Mouse (Mus musculus) v-Abl transformed pro-B cells (cell line): ENCODE data around the gene Kcnd3.

ENCODE experiments used
- in situ Hi-C, 2 experiments: fragments of 400-800 bp; cut with MboI; formaldehyde crosslinking; loops; one replicate each; pipeline ENCODE4 v1.15.1; 2025; ENCODE audit not compliant: unreplicated experiment in 2 of 2

Gene Kcnd3

GRCm38 (mm10) chr3:105711741-105712140, 259.6 kb downstream of the Kcnd3 start:
- in situ Hi-C loops, result no loop called here

DNA sequence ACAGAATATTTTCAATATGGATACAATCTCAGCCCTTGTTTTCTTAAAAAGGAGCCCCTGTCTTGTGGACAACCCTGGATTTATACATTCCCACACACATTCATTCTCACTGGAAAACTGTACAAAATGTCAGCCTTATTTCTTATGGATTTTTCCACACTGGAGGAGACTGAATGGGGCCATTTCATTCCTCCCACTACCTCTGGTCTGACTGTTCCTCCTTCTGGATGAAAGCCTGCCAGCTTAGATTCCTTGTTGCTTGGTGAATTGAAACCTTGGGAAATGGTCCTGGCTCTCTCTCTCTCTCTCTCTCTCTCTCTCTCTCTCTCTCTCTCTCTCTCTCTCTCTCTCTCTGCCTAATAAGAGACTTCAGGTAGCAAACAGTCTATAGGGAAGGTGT, 260.7 kb downstream of the Kcnd3 start:
- in situ Hi-C loops, result no loop called here

- in situ Hi-C loops, result no loop called here
These were observed 262.1 kb downstream of the Kcnd3 start for GRCm38 (mm10) chr3:105714091-105714819.

GRCm38 (mm10) chr3:105714820-105715167, 262.7 kb downstream of the Kcnd3 start:
- in situ Hi-C loops, result no loop called here

- in situ Hi-C loops, result no loop called here
These were observed 264.3 kb downstream of the Kcnd3 start for GRCm38 (mm10) chr3:105716353-105717000.

GRCm38 (mm10) chr3:105717856-105718555, 265.9 kb downstream of the Kcnd3 start:
- in situ Hi-C loops, result no loop called here

- in situ Hi-C loops, result no loop called here
These were observed 266.6 kb downstream of the Kcnd3 start for GRCm38 (mm10) chr3:105718746-105719145.

DNA sequence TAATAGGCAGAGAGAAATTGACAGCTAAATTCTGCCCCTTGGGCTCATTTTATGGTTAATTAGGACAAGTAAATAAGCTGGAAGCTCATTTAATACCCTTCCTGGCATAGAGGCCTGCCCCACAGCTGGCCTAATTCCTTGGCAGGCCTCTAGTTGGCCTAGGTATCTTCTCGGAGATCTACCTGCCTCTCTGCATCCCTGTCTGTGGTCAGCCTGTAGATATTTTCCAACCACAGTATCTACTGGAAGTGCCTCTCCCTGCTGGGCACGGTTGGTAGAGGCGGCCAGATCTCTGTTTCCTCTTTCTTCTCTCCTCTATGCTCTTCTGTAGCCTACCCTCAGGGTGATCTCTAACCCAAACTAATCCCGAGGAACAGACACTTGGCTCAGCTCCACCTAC, 267.8 kb downstream of the Kcnd3 start:
- in situ Hi-C loops, result loop anchor here (5.0 kb wide), 1 partner anchor 33 kb away; the partner anchor contains the start of gene Ddx20 (in 2 of the 2)

GRCm38 (mm10) chr3:105720514-105720913, 268.4 kb downstream of the Kcnd3 start:
- in situ Hi-C loops, result loop anchor here (5.0 kb wide), 1 partner anchor 33 kb away; the partner anchor contains the start of gene Ddx20 (in 2 of the 2)

- in situ Hi-C loops, result loop anchor here (5.0 kb wide), 1 partner anchor 34 kb away; the partner anchor contains the start of gene Ddx20 (in 2 of the 2)
These were observed 269.6 kb downstream of the Kcnd3 start for GRCm38 (mm10) chr3:105721681-105722201.

DNA sequence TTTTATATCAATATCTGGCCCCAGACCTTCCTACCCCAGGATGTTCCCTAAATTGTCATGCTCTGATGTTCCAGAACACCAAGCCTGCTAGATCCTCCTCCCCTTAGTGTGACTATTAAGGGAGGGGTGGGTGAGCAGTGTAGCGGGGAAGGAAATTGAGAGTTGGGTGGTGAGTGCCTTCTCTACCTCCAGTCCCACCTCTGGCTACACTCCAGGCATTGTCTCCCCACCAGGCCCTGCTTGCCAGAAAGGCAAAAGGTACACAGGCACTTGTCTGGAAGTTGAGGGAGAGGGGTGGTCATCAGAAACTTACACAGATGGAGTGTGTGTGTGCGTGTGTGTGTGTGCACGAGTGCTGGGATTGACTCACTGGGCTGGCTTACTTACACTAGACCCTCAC, 270.4 kb downstream of the Kcnd3 start:
- in situ Hi-C loops, result loop anchor here (5.0 kb wide), 1 partner anchor 35 kb away; the partner anchor contains the start of gene Ddx20 (in 2 of the 2)
